Mouse (Mus musculus) liver, postnatal 0 days (tissue): ENCODE results near the gene Ifit1bl2. TPM values are rescaled to one million over a fixed set of nuclear protein-coding genes. Genes with fewer than 3 reads are reported as not detected.

ENCODE experiments used
- ATAC-seq: fragments of 200-750 bp; cut with Nextera tagmentation; 2 replicates; pipeline ENCODE4 v1.8.0; 2017; ENCODE audit warnings: mild to moderate bottlenecking, moderate library complexity
- DNase-seq: peaks from one replicate; pipeline ENCODE4 v3.0.0-alpha.2; 2016
- H3K27ac ChIP-seq: fragments of 300-500 bp; sonication (generic); 2 replicates; pipeline ENCODE4 v1.5.1; 2014; ENCODE audit warnings: antibody characterized with exemption, moderate library complexity, mild to moderate bottlenecking, low read depth
- H3K27me3 ChIP-seq: fragments of 300-500 bp; sonication (generic); 2 replicates; pipeline ENCODE4 v1.6.1; 2014; ENCODE audit warnings: low read length, control low read depth, mixed read lengths; ENCODE audit not compliant: insufficient read depth
- H3K36me3 ChIP-seq: fragments of 300-500 bp; sonication (generic); replicated peaks from 2 replicates; pipeline ENCODE4 v1.6.1; 2014; ENCODE audit warnings: mild to moderate bottlenecking, control low read depth, low read length, moderate library complexity, mixed read lengths; ENCODE audit not compliant: insufficient read depth
- H3K4me1 ChIP-seq: fragments of 300-500 bp; sonication (generic); 2 replicates; pipeline ENCODE4 v1.6.1; 2014; ENCODE audit warnings: antibody characterized with exemption, mild to moderate bottlenecking, control low read depth; ENCODE audit not compliant: insufficient read depth
- H3K4me2 ChIP-seq: fragments of 300-500 bp; sonication (generic); 2 replicates; pipeline ENCODE4 v1.6.1; 2014; ENCODE audit warnings: low read depth, mild to moderate bottlenecking, low read length, moderate library complexity, mixed read lengths
- H3K4me3 ChIP-seq: fragments of 300-500 bp; sonication (generic); 2 replicates; pipeline ENCODE4 v1.5.1; 2014; ENCODE audit warnings: low read depth, low read length
- H3K9ac ChIP-seq: fragments of 300-500 bp; sonication (generic); replicated peaks from 2 replicates; pipeline ENCODE4 v1.6.1; 2014; ENCODE audit warnings: mild to moderate bottlenecking, moderate library complexity
- H3K9me3 ChIP-seq: fragments of 300-500 bp; sonication (generic); 2 replicates; pipeline ENCODE4 v1.6.1; 2016; ENCODE audit warnings: mild to moderate bottlenecking, control low read depth, low read length, mixed read lengths
- CTCF ChIP-seq: sonication (generic); IDR thresholded peaks from 2 replicates; pipeline ENCODE4 v1.5.1; 2016; ENCODE audit warnings: antibody characterized with exemption, low read depth
- EP300 ChIP-seq: IDR thresholded peaks from 2 replicates; pipeline ENCODE4 v1.6.1; 2016; ENCODE audit warnings: antibody characterized with exemption, low read depth, mild to moderate bottlenecking
- WGBS: fragments of 180-500 bp; shearing (Covaris S2); extraction: QIAGEN DNeasy Blood & Tissue Kit; methylation state at CpG from one replicate; pipeline ENCODE4 v1.1.7; 2014; ENCODE audit not compliant: insufficient replicate concordance; 5-methylcytosine and 5-hydroxymethylcytosine counted together
- polyA plus RNA-seq: library from polyadenylated mRNA; unstranded; fragments of >200 nt; fragmentation: Nextera tagmentation; extraction: Ambion mirVana; gene quantifications from 2 replicates; pipeline ENCODE4 v1.2.1, GENCODE M21; 2015

The Ifit1bl2 gene
- polyA plus RNA-seq, 1 experiment from 2014 or later = 0.12 TPM

DNA sequence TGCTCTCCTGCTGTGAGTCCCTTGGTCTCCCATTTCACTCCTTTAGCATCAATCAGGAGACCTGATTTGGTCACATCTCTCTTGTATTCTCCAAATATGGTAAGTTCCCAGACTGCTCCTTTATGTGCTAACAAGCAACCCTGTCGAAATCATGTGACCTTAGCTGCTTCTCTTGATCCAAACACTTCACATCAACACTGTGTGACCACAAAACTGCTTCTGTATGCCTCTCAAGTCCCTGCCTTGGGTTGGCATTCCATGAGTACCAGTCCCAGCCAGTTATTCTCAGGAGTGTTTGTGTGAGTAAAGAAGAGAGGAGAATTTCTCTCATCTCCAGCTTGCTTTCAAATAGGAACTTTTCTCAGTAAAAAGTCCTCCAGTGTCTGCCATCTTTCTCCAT lies 63.4 kb downstream of the Ifit1bl2 start:
- ATAC-seq (no peak), DNase-seq (no peak)
- H3K4me2 ChIP-seq = no peak overlapping the region
- H3K4me3 ChIP-seq = no peak overlapping the region
- 0 out of 2 replicates have a peak, but pooled peaks cover 4% of the 10 kb centered on the region for H3K36me3 ChIP-seq
- TF ChIP-seq EP300 = no peak
- TF ChIP-seq CTCF = no peak
- no peaks in the 10 kb centered on the region for H3K9me3 ChIP-seq
- H3K4me1 ChIP-seq = no peaks in the 10 kb centered on the region
- WGBS = 62% methylated on average over 1 of the region's 1 CpGs
- no peak overlapping the region for H3K9ac ChIP-seq
- H3K27ac ChIP-seq = no peak overlapping the region
- no peaks in the 10 kb centered on the region for H3K27me3 ChIP-seq

DNA sequence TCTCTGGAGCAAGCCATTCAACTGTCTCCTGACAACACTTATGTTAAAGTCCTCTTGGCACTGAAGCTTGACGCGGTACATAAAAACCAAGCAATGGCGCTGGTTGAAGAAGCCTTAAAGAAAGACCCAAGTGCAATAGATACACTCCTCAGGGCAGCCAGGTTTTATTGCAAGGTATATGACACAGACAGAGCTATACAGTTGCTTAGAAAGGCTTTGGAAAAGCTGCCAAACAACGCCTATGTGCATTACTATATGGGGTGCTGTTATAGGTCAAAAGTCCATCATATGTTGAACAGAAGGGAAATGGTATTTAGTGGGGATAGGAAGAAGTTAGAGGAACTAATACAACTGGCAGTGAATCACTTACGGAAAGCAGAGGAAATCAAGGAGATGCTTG lies 66.9 kb downstream of the Ifit1bl2 start:
- no peak overlapping the region for H3K4me2 ChIP-seq

DNA sequence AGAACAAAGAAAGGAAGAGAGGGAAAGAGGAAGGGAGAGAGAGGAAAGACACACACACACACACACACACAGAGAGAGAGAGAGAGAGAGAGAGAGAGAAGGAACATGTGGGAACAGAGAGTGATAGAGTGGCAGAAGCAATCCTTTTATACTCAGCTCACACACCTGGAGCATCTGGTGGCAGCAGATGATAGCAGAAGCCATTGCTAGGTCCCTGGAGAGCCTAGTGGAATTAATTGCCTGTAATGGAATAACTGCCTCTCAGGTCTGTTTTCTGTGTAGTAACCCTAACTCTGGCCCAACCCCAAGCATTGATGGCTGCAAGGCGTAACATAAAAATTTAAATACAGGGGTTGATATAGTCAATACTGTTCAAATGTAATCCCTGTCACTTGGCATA lies 69.5 kb downstream of the Ifit1bl2 start:
- WGBS = 80% methylated on average over 1 of the region's 1 CpGs
- Histone ChIP-seq H3K4me3 (peak overlapping the region; percentile 4; the same call in 1 of the 2 replicates), H3K36me3 (0 out of 2 replicates have a peak, but pooled peaks cover 4% of the 10 kb centered on the region), H3K4me1 (no peaks in the 10 kb centered on the region), H3K9me3 (no peaks in the 10 kb centered on the region), H3K27me3 (no peaks in the 10 kb centered on the region), H3K4me2 (peak overlapping the region; percentile 14; the same call in 1 of the 2 replicates), H3K9ac (no peak overlapping the region), H3K27ac (no peak overlapping the region)
- no peak for TF ChIP-seq CTCF
- no peak for TF ChIP-seq EP300
- no peak for DNase-seq
- ATAC-seq = no peak

More for the DNA sequence above, 66.9 kb downstream of the Ifit1bl2 start:
- no peaks in the 10 kb centered on the region for H3K27me3 ChIP-seq
- no peaks in the 10 kb centered on the region for H3K4me1 ChIP-seq
- no peak for DNase-seq
- H3K4me3 ChIP-seq = no peak overlapping the region
- no peak overlapping the region for H3K27ac ChIP-seq
- no peak for TF ChIP-seq CTCF
- no peak for TF ChIP-seq EP300
- ATAC-seq = no peak
- WGBS = 85% methylated on average over 5 of the region's 5 CpGs
- H3K36me3 ChIP-seq = 0 out of 2 replicates have a peak, but pooled peaks cover 4% of the 10 kb centered on the region
- no peak overlapping the region for H3K9ac ChIP-seq
- H3K9me3 ChIP-seq = no peaks in the 10 kb centered on the region

DNA sequence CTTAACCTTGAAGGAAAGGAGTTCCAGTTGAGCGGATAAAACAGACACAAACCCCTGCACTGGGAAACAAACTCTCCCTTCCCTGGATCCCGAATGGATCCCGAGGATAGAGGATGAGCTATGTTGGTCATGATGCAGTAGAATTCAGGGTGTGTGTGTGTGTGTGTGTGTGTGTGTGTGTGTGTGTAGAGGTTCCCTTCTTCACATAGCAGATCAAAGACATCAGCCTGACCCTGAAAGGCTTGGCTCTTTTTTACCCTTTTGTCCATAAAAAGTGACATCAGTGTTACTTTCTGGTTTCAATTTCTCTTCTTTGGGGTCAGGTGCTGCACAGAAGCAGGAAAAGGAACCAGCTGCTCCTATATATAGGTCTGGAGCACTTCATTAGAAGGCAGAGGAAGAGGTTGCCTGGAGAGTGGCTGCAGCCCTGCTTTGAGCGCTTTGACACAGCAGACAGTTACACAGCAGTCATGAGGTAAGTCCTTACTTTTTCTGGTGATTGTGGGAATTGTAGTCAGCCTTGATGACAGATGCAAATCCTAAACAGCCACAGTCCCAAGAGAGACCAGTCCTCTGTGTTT lies 70.6 kb downstream of the Ifit1bl2 start:
- Histone ChIP-seq H3K9me3 (no peaks in the 10 kb centered on the region), H3K4me3 (no peak overlapping the region), H3K36me3 (0 out of 2 replicates have a peak, but pooled peaks cover 4% of the 10 kb centered on the region), H3K27ac (0 out of 2 replicates have a peak overlapping the region, but pooled peaks have one; percentile 31), H3K4me1 (no peaks in the 10 kb centered on the region), H3K4me2 (peak overlapping the region; percentile 13; the same call in 1 of the 2 replicates), H3K9ac (no peak overlapping the region), H3K27me3 (no peaks in the 10 kb centered on the region)
- 61% methylated on average over 4 of the region's 4 CpGs for WGBS
- peak; percentile 40; the same call in 1 of the 2 replicates for ATAC-seq
- no peak for DNase-seq
- no peak for TF ChIP-seq EP300
- no peak for TF ChIP-seq CTCF

DNA sequence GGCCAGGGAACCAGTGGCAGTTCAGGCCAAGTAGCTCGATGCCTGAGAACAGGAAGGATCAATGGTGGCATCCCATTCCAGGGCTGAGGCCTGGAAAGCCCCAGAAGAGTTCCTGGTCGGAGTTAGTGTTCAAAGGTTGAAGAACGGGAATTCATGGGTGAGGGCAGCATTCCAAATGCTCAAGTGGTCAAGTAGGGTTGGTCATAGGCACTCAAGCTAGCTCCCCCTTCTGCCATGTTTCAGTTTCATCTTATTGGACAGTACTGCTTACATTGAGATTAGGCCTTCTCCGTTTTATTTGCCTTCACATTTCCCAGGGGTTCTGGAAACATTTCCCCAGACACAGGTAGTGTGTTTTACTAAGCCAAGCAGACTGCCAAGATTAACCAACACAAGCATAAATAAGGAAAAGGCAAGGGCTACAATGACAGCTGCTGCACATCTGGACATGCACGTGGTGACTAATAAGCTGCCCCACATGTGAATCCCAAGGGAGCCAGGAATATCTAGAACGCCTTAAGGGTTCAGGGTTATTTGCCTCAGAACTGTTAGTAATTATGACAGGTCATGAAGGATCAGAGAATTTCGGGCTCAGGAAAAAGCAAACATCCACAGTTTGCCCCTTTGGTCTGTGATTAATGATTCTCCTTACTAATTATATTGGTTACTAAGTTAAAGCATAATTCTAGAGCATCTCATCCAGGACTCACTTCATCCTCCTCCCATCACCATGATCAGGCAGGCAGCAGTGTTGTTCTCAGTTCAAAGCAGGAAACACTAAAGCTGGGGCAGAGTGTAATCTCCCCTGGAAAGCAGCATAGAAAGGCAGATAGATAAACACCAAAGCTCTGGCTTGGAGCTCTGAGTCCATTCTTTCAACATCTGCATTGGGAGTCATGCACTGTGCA lies 71.3 kb downstream of the Ifit1bl2 start:
- Histone ChIP-seq H3K27ac (0 out of 2 replicates have a peak overlapping the region, but pooled peaks have one; percentile 31), H3K4me2 (no peak overlapping the region), H3K9ac (no peak overlapping the region), H3K4me1 (no peaks in the 10 kb centered on the region), H3K36me3 (0 out of 2 replicates have a peak, but pooled peaks cover 4% of the 10 kb centered on the region), H3K9me3 (no peaks in the 10 kb centered on the region), H3K27me3 (no peaks in the 10 kb centered on the region), H3K4me3 (no peak overlapping the region)
- DNase-seq (no peak), ATAC-seq (no peak)
- 67% methylated on average over 7 of the region's 7 CpGs for WGBS
- TF ChIP-seq EP300 = no peak
- TF ChIP-seq CTCF = no peak

Other genes with a start within 250 kb of the Ifit1bl2 start
- 0.07 TPM in 1 of 2 replicates, not detected in the other for gene Ch25h, start 165.6 kb downstream of the Ifit1bl2 start, polyA plus RNA-seq
- 139 and 144 TPM in 2 replicates for gene Lipa, start 113.3 kb downstream of the Ifit1bl2 start, polyA plus RNA-seq
- gene Ifit2, start 90.0 kb downstream of the Ifit1bl2 start, polyA plus RNA-seq = 3.5 and 3.7 TPM in 2 replicates
- 10.1 and 11.7 TPM in 2 replicates for gene Ifit3, start 57.2 kb downstream of the Ifit1bl2 start, polyA plus RNA-seq
- gene Ifit1bl1, start 38.8 kb downstream of the Ifit1bl2 start, polyA plus RNA-seq = 0.75 TPM in 2 replicates
- gene Ifit3b, start 32.8 kb downstream of the Ifit1bl2 start, polyA plus RNA-seq = 2.2 and 2.7 TPM in 2 replicates
- 6.6 and 8.4 TPM in 2 replicates for gene Ifit1, start 128 bp upstream of the Ifit1bl2 start, polyA plus RNA-seq
- 17.1 and 22.6 TPM in 2 replicates for gene Slc16a12, start 106.5 kb upstream of the Ifit1bl2 start, polyA plus RNA-seq
- gene Pank1, start 238.7 kb upstream of the Ifit1bl2 start, polyA plus RNA-seq = 44.5 and 48.4 TPM in 2 replicates